Mouse (Mus musculus) activated CD4-positive, CD25-positive, alpha-beta regulatory T cell, adult 4 months (primary cell): ENCODE results near the gene Thap2. TPM values are rescaled to one million over a fixed set of nuclear protein-coding genes. Genes with fewer than 3 reads are reported as not detected.

Experiments
- ATAC-seq: one replicate; pipeline ENCODE4 v1.8.0; 2017
- polyA plus RNA-seq, 2 experiments: library from polyadenylated mRNA; unstranded; fragments of 100-300 nt; shearing (Covaris generic); gene quantifications; one replicate each; pipeline ENCODE4 v1.2.1; 2017

The Thap2 gene
- 10 to 100 TPM; 12.8 to 13.7 TPM for polyA plus RNA-seq

GRCm38 (mm10) chr10:115384221-115385017, at the start of gene Thap2, which contains the start of gene Zfc3h1:
TSS of gene Thap2 (minus strand) at chr10:115384443.
TSS of gene Zfc3h1 (plus strand) at chr10:115384959.
- ATAC-seq: peak; percentile 90

DNA sequence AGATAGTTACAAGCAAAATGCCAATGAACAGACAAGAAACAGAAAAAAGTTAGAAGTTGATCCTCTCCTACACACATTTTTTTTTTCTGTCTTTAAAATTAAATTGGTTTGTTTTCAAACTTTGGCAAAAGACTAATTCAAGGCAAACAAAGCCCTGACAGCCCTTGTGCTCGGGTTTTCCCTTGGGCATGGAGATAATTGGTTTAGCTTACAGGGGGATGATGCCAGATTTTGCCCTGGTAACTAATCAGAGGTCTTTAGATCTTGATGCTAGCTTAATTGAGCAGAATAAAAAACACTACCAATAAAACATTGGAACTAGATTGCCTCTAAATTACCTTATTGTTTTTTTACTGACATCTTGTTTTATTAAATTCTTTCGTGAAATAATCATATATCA, 41.1 kb upstream of the Thap2 start:
- ATAC-seq: no peak

GRCm38 (mm10) chr10:115421976-115422375, 37.7 kb upstream of the Thap2 start:
- ATAC-seq: no peak

DNA sequence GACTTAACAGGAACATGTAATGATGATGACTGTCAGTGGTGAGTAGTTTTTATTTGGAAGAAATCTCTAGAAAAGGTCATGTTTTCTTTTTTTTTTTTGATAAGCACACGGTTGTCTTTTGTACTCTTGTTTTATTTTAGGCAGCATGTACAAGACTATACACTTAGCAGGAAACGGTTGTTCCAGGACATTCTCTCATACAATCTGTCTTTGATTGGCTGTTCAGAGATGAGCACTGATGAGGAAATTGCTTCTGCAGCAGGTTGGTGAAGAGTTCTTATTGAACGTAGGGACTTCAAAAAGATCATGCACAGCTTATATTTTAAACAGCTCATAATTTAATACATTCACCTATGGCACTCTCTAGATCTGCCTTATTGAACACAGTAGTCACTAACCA, 29.8 kb upstream of the Thap2 start:
- ATAC-seq: peak; percentile 50

- ATAC-seq: peak; percentile 41
Observed at GRCm38 (mm10) chr10:115413496-115413895, 29.3 kb upstream of the Thap2 start.

GRCm38 (mm10) chr10:115406393-115406792, 22.1 kb upstream of the Thap2 start:
- ATAC-seq: peak; percentile 80

GRCm38 (mm10) chr10:115391896-115392295, 7.7 kb upstream of the Thap2 start:
- ATAC-seq: no peak

DNA sequence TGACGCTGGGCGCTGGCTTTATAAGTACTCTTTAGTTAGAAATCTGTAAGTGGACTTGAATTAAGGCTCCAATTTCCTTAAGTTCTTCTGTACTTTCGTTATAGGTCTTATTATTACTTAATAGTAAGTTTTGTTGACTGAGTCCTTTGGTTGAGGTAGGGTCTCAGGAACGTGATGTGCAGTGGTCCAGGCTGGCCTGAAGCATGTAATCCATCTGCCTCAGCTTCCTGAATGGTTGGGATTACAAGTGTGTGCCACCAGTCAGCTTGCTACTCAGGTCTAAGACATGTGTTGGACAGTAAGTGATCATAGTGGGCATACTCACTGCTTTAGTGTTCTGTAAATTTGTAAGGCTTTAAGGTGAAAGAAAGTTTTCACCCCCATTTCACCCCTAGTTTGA, 6.8 kb upstream of the Thap2 start:
- ATAC-seq: no peak

- no peak for ATAC-seq
Observed at GRCm38 (mm10) chr10:115387891-115388290, 3.6 kb upstream of the Thap2 start.

- ATAC-seq: peak; percentile 28
Observed at GRCm38 (mm10) chr10:115385018-115386002, 1.1 kb upstream of the Thap2 start.

DNA sequence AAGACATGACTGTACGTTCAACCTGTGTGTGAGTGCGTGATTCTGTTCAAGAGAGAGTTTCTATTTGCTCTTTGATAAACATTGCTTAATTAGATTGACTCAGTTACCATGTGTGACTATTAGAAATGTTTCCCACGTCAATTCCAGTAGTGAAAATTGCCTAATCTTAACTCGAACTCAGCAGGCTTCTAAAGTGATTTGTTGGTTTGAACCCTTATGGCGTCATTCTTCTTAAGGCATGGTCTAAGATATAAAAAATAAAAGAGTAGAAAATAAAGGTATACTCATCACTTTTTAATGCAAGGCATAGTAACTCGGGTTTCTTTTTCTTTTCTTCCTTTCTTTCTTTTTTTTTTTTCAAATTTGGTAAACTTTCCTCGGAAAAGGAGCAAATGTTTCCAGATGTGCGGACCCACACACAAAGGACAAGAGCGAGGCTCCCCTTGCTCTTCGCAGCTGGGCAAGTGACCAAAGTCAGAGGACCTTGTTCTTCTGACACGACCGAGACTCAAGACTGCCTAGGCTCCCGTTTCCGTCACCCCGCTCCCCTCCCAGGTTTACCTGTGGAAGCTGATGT, 511 bp downstream of the Thap2 start:
- no peak for ATAC-seq

- ATAC-seq: no peak
Observed at GRCm38 (mm10) chr10:115382846-115383643, 1.2 kb downstream of the Thap2 start.

GRCm38 (mm10) chr10:115381506-115382084, 2.6 kb downstream of the Thap2 start:
- ATAC-seq: no peak

DNA sequence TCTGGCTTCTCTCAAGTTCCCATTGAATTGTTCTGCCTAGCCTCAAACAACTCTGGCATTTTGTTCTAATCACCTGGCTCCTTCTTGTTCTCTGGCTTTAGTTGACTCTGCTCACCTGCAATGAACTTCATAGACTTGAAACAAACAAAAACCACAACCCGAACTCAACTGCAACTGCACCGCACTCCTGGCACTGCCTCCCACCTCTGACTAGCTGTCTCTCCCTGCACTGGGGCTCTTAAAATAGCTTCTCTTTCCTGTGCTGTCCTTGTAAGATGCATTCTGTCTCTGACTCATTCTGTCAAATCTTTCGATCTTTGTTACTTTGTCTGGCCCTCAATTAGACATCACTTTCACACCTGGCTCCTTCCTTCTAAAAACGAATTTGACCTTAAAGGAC, 21.1 kb downstream of the Thap2 start:
- ATAC-seq: peak; percentile 25

DNA sequence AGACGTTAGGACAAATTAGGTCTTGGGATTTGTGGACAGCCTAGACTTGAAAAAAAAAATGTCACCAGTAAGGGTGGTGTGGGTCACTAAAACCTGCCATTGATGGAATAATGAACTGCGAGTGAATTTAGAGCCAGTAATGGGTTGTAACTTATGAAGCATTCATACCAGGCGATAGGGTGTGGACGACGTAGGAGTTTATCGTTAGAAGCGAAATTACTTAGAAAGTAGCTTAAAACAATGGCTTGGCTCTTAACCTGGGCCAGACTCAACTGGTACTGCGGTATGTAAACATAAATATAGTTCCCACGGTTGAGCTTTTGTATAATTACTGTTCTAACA, 21.6 kb downstream of the Thap2 start:
- peak; percentile 20 for ATAC-seq

DNA sequence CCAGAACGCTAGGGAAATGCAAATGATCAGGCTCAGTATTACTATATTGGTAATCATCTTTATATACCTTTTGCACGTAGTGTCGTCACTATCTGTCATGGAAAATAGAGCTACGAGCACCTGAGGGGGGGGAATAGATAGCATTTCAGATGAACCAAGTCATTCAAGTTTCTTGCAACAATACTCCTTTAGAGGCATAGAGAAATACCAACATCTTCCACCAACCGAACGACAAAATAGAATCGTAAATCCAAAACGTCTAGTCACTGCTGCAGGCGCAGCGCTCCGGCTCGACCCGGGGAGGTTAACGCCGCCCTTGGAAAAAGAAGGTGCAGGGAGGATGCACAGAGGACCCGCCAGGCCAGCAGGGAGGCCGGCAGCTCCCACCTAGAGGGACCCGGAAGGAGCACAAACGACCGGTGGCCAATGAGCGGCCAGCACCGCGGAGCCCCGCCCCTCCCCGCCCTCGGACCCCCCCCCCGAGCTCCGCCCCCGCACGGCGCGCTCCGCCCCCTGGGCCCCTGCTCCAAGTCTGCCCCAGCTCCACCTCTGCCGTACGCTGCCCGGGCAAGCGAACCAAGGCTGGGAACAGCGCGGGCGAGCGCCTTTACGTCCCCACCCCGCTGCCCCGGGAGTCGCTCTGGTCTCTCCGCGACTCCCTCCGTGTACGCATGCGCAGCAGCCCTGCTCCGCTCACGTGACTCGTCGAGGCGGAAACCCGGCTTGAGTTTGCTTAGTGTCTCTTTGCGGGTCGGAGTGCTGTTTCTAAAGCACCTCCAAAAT, 22.2 kb downstream of the Thap2 start, which contains the start of gene Tmem19:
Tmem19 (minus strand) TSS at position 662 of the 783 bp plus-strand sequence.
- peak; percentile 78 for ATAC-seq

DNA sequence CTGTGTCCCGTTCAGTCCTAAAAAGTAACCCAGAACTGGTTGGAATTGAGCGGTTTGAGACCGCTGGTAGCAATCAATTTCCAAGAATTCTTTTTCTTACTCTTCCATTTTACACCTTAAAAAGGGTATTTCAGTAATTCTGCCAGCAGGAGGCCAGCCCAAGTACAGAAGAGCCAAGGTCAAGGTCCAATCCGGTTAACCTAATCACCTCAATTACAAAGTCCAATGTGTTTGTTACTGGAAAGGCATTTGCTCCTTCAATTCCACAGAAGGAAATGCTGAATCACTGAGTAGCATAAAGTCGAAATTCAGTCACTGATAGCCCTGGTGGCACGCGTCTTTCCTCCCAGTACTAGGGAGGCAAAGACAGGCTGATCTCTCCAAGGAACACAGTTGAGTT, 25.2 kb downstream of the Thap2 start:
- ATAC-seq: no peak

GRCm38 (mm10) chr10:115358216-115358919, 25.9 kb downstream of the Thap2 start:
- no peak for ATAC-seq

DNA sequence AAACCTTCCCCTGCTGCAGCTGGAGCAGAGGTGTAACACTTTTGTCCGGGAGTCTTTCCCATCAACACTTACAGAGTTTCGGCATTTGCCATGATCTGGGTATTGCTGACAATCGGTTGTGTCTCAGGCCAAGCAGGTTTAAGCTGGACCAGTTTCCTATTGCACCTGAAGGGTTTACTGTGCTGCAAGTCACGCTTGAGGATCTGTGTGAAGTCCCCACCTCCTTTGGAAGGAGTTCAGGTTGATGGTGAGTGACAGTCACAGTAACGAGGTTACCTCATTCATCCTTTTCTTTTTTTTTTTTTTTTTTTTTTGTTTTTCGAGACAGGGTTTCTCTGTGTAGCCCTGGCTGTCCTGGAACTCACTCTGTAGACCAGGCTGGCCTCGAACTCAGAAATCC, 28.1 kb downstream of the Thap2 start:
- no peak for ATAC-seq

DNA sequence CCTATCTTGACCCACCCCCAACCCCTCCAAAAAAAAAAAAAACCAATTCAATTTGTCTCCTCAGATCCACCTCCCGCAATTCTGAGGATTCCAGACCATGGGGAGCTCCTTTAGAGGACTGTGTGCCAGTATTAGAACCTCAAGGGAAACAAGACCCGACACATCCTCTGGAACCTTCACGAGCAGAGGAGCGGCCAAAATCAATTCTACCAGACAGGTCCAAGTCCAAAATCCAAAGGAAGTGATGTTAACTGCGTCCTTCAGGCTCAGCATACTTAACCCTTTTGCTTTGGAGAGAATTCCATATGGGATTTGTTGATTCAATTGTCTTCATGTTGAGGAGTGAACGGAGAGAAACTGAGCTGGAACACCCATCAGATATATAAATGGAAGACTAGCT, 29.2 kb downstream of the Thap2 start:
- no peak for ATAC-seq
